Mouse (Mus musculus): Measurements from ENCODE around the gene Gmfb. TPM values are rescaled to one million over a fixed set of nuclear protein-coding genes. Genes with fewer than 3 reads are reported as not detected.
A peak's percentile ranks its signal among the peaks of the same experiment; 100 is the strongest.

Gene Gmfb
- polyA plus RNA-seq, 1 experiment, result 22.5 TPM

GRCm38 (mm10) chr14:46790723-46791122 is 31.3 kb downstream of the Gmfb start:
- no peak overlapping the region for H3K4me3 ChIP-seq (replicated peaks; ENCODE audit: control insufficient read depth, low read depth, low read length)
- WGBS, result 91% methylated on average over 6 of the region's 6 CpGs
- no peak for TF ChIP-seq CTCF (IDR thresholded peaks at IDR 0.05; ENCODE audit: control insufficient read depth, insufficient read depth, low read length)
- no peak for TF ChIP-seq POLR2A (IDR thresholded peaks at IDR 0.05; ENCODE audit: borderline replicate concordance, control insufficient read depth, low read depth, low read length)
- no peaks in the 10 kb centered on the region; the same call in 1 of the 2 replicates for H3K4me1 ChIP-seq (ENCODE audit: control insufficient read depth, insufficient read depth, low read length)
- no peak overlapping the region for H3K27ac ChIP-seq (ENCODE audit: control insufficient read depth, insufficient read depth, low read depth, low read length, poor library complexity)

- no peak overlapping the region for H3K27ac ChIP-seq (ENCODE audit: control insufficient read depth, insufficient read depth, low read depth, low read length, poor library complexity)
- TF ChIP-seq POLR2A (IDR thresholded peaks at IDR 0.05; ENCODE audit: borderline replicate concordance, control insufficient read depth, low read depth, low read length) (no peak), CTCF (IDR thresholded peaks at IDR 0.05; ENCODE audit: control insufficient read depth, insufficient read depth, low read length) (no peak)
- H3K4me1 ChIP-seq (ENCODE audit: control insufficient read depth, insufficient read depth, low read length), result no peaks in the 10 kb centered on the region; the same call in 1 of the 2 replicates
- 47% methylated on average over 4 of the region's 4 CpGs for WGBS
- H3K4me3 ChIP-seq (replicated peaks; ENCODE audit: control insufficient read depth, low read depth, low read length), result no peak overlapping the region
Measured at GRCm38 (mm10) chr14:46790303-46790702, 31.7 kb downstream of the Gmfb start.

GRCm38 (mm10) chr14:46788505-46788901 is 33.5 kb downstream of the Gmfb start:
- 21% methylated on average over 8 of the region's 8 CpGs for WGBS
- Histone ChIP-seq H3K4me1 (ENCODE audit: control insufficient read depth, insufficient read depth, low read length) (no peaks in the 10 kb centered on the region), H3K4me3 (replicated peaks; ENCODE audit: control insufficient read depth, low read depth, low read length) (no peak overlapping the region), H3K27ac (ENCODE audit: control insufficient read depth, insufficient read depth, low read depth, low read length, poor library complexity) (no peak overlapping the region)
- TF ChIP-seq POLR2A (IDR thresholded peaks at IDR 0.05; ENCODE audit: borderline replicate concordance, control insufficient read depth, low read depth, low read length) (no peak), CTCF (IDR thresholded peaks at IDR 0.05; ENCODE audit: control insufficient read depth, insufficient read depth, low read length) (no peak)

- Histone ChIP-seq H3K4me1 (ENCODE audit: control insufficient read depth, insufficient read depth, low read length) (no peaks in the 10 kb centered on the region), H3K27ac (ENCODE audit: control insufficient read depth, insufficient read depth, low read depth, low read length, poor library complexity) (peak within 1 kb of the TSS; percentile 92), H3K4me3 (replicated peaks; ENCODE audit: control insufficient read depth, low read depth, low read length) (peak within 1 kb of the TSS; percentile 83)
- under 1% methylated on average over 84 of the region's 86 CpGs for WGBS
- TF ChIP-seq POLR2A (IDR thresholded peaks at IDR 0.05; ENCODE audit: borderline replicate concordance, control insufficient read depth, low read depth, low read length) (peak; percentile 56; the same call in 1 of the 2 replicates), CTCF (IDR thresholded peaks at IDR 0.05; ENCODE audit: control insufficient read depth, insufficient read depth, low read length) (peak; percentile 71)
Measured at GRCm38 (mm10) chr14:46787787-46788504, 34.1 kb downstream of the Gmfb start, which contains the start of gene Cnih1. Cnih1 (minus strand) TSS chr14:46788411.

GRCm38 (mm10) chr14:46787454-46787786 is 34.6 kb downstream of the Gmfb start:
- no peak overlapping the region for H3K27ac ChIP-seq (ENCODE audit: control insufficient read depth, insufficient read depth, low read depth, low read length, poor library complexity)
- peak overlapping the region; percentile 83 for H3K4me3 ChIP-seq (replicated peaks; ENCODE audit: control insufficient read depth, low read depth, low read length)
- under 1% methylated on average over 11 of the region's 11 CpGs for WGBS
- no peaks in the 10 kb centered on the region for H3K4me1 ChIP-seq (ENCODE audit: control insufficient read depth, insufficient read depth, low read length)
- TF ChIP-seq POLR2A (IDR thresholded peaks at IDR 0.05; ENCODE audit: borderline replicate concordance, control insufficient read depth, low read depth, low read length) (no peak), CTCF (IDR thresholded peaks at IDR 0.05; ENCODE audit: control insufficient read depth, insufficient read depth, low read length) (no peak)

- H3K27ac ChIP-seq (ENCODE audit: control insufficient read depth, insufficient read depth, low read depth, low read length, poor library complexity), result no peak overlapping the region
- H3K4me3 ChIP-seq (replicated peaks; ENCODE audit: control insufficient read depth, low read depth, low read length), result no peak overlapping the region
- TF ChIP-seq POLR2A (IDR thresholded peaks at IDR 0.05; ENCODE audit: borderline replicate concordance, control insufficient read depth, low read depth, low read length), result no peak
- TF ChIP-seq CTCF (IDR thresholded peaks at IDR 0.05; ENCODE audit: control insufficient read depth, insufficient read depth, low read length), result no peak
- WGBS, result 76% methylated on average over 5 of the region's 5 CpGs
- no peaks in the 10 kb centered on the region for H3K4me1 ChIP-seq (ENCODE audit: control insufficient read depth, insufficient read depth, low read length)
Measured at GRCm38 (mm10) chr14:46785247-46785646, 36.8 kb downstream of the Gmfb start.

GRCm38 (mm10) chr14:46783327-46783926 is 38.6 kb downstream of the Gmfb start:
- H3K27ac ChIP-seq (ENCODE audit: control insufficient read depth, insufficient read depth, low read depth, low read length, poor library complexity), result no peak overlapping the region
- TF ChIP-seq CTCF (IDR thresholded peaks at IDR 0.05; ENCODE audit: control insufficient read depth, insufficient read depth, low read length) (no peak), POLR2A (IDR thresholded peaks at IDR 0.05; ENCODE audit: borderline replicate concordance, control insufficient read depth, low read depth, low read length) (no peak)
- WGBS, result 89% methylated on average over 10 of the region's 10 CpGs
- no peak overlapping the region for H3K4me3 ChIP-seq (replicated peaks; ENCODE audit: control insufficient read depth, low read depth, low read length)
- no peaks in the 10 kb centered on the region for H3K4me1 ChIP-seq (ENCODE audit: control insufficient read depth, insufficient read depth, low read length)

- TF ChIP-seq POLR2A (IDR thresholded peaks at IDR 0.05; ENCODE audit: borderline replicate concordance, control insufficient read depth, low read depth, low read length), result no peak
- TF ChIP-seq CTCF (IDR thresholded peaks at IDR 0.05; ENCODE audit: control insufficient read depth, insufficient read depth, low read length), result no peak
- Histone ChIP-seq H3K4me3 (replicated peaks; ENCODE audit: control insufficient read depth, low read depth, low read length) (no peak overlapping the region), H3K27ac (ENCODE audit: control insufficient read depth, insufficient read depth, low read depth, low read length, poor library complexity) (no peak overlapping the region), H3K4me1 (ENCODE audit: control insufficient read depth, insufficient read depth, low read length) (no peaks in the 10 kb centered on the region)
- WGBS, result 88% methylated on average over 8 of the region's 8 CpGs
Measured at GRCm38 (mm10) chr14:46782187-46782828, 39.7 kb downstream of the Gmfb start.
